Mouse (Mus musculus): ENCODE measurements around the gene Nipsnap3a. TPM values are rescaled to one million over a fixed set of nuclear protein-coding genes. Genes with fewer than 3 reads are reported as not detected.

Nipsnap3a gene
- total RNA-seq, 2 experiments from 2014 or later, result not detected

GRCm38 (mm10) chr4:53046238-53047022 is 57.4 kb downstream of the Nipsnap3a start:
- ATAC-seq (replicated peaks; ENCODE audit: low FRiP score, poor library complexity, severe bottlenecking), result no peak

Other genes starting within 250 kb of the Nipsnap3a start
- gene Olfr275, start 174.7 kb upstream of the Nipsnap3a start, total RNA-seq (2015; ENCODE audit: low replicate concordance), result not detected in 2 replicates
- not detected in 2 replicates for gene Olfr275, start 174.7 kb upstream of the Nipsnap3a start, total RNA-seq (2017; ENCODE audit: low replicate concordance)
- gene Olfr273, start 130.0 kb upstream of the Nipsnap3a start, total RNA-seq (2015; ENCODE audit: low replicate concordance), result not detected in 2 replicates
- gene Olfr273, start 130.0 kb upstream of the Nipsnap3a start, total RNA-seq (2017; ENCODE audit: low replicate concordance), result not detected in 2 replicates
- not detected in 2 replicates for gene Olfr272, start 70.1 kb upstream of the Nipsnap3a start, total RNA-seq (2015; ENCODE audit: low replicate concordance)
- not detected in 2 replicates for gene Olfr272, start 70.1 kb upstream of the Nipsnap3a start, total RNA-seq (2017; ENCODE audit: low replicate concordance)
- gene Olfr270, start 24.7 kb upstream of the Nipsnap3a start, total RNA-seq (2015; ENCODE audit: low replicate concordance), result not detected in 2 replicates
- gene Olfr270, start 24.7 kb upstream of the Nipsnap3a start, total RNA-seq (2017; ENCODE audit: low replicate concordance), result not detected in 2 replicates
- 8.8 and 13.3 TPM in 2 replicates for gene Nipsnap3b, start 22.6 kb downstream of the Nipsnap3a start, total RNA-seq (2015; ENCODE audit: low replicate concordance)
- gene Nipsnap3b, start 22.6 kb downstream of the Nipsnap3a start, total RNA-seq (2017; ENCODE audit: low replicate concordance), result 7.8 and 8.4 TPM in 2 replicates
- 1.3 and 3.2 TPM in 2 replicates for gene Abca1, start 170.6 kb downstream of the Nipsnap3a start, total RNA-seq (2015; ENCODE audit: low replicate concordance)
- 2.8 and 4.5 TPM in 2 replicates for gene Abca1, start 170.6 kb downstream of the Nipsnap3a start, total RNA-seq (2017; ENCODE audit: low replicate concordance)

Data from erythroid progenitor cell, adult 5-6 weeks (primary cell).